Mouse (Mus musculus) hindbrain, embryonic 11.5 days (tissue): Measurements from ENCODE around the gene Magee2. TPM values are rescaled to one million over a fixed set of nuclear protein-coding genes. Genes with fewer than 3 reads are reported as not detected.
A peak's percentile ranks its signal among the peaks of the same experiment; 100 is the strongest.
"Not testable (repeated sequence)": the region's sequence is repeated elsewhere in the genome, so short reads cannot be mapped to it uniquely, and the experiment has no call there.

Experiments used
- ATAC-seq: fragments of 200-750 bp; cut with Nextera tagmentation; 2 replicates; pipeline ENCODE4 v1.8.0; 2017; ENCODE audit warnings: mild to moderate bottlenecking, moderate TSS enrichment, moderate library complexity; ENCODE audit not compliant: low FRiP score
- DNase-seq: peaks from one replicate; pipeline ENCODE4 v3.0.0-alpha.2; 2015; ENCODE audit warnings: low spot score
- H3K27ac ChIP-seq: fragments of 300-500 bp; sonication (generic); 2 replicates; pipeline ENCODE4 v1.5.1; 2014; ENCODE audit warnings: mild to moderate bottlenecking, low read depth, low read length
- H3K27me3 ChIP-seq: fragments of 300-500 bp; sonication (generic); 2 replicates; pipeline ENCODE4 v1.6.1; 2014; ENCODE audit warnings: mild to moderate bottlenecking, low read length, moderate library complexity, mixed read lengths; ENCODE audit not compliant: control insufficient read depth, insufficient read depth
- H3K36me3 ChIP-seq: fragments of 300-500 bp; sonication (generic); 2 replicates; pipeline ENCODE4 v1.6.1; 2014; ENCODE audit warnings: mild to moderate bottlenecking, low read length, moderate library complexity, mixed read lengths; ENCODE audit not compliant: control insufficient read depth, insufficient read depth
- H3K4me1 ChIP-seq: fragments of 300-500 bp; sonication (generic); replicated peaks from 2 replicates; pipeline ENCODE4 v1.6.1; 2014; ENCODE audit warnings: low read length, mixed read lengths; ENCODE audit not compliant: control insufficient read depth, insufficient read depth
- H3K4me2 ChIP-seq: fragments of 300-500 bp; sonication (generic); replicated peaks from 2 replicates; pipeline ENCODE4 v1.6.1; 2014; ENCODE audit warnings: mild to moderate bottlenecking, low read depth, low read length
- H3K4me3 ChIP-seq: fragments of 300-500 bp; sonication (generic); 2 replicates; pipeline ENCODE4 v1.5.1; 2014; ENCODE audit warnings: low read depth, low read length
- H3K9ac ChIP-seq: fragments of 300-500 bp; sonication (generic); 2 replicates; pipeline ENCODE4 v1.6.1; 2014; ENCODE audit warnings: low read depth, low read length
- H3K9me3 ChIP-seq: fragments of 300-500 bp; sonication (generic); 2 replicates; pipeline ENCODE4 v1.6.1; 2016; ENCODE audit warnings: low read length; ENCODE audit not compliant: control insufficient read depth
- WGBS: fragments of 180-500 bp; shearing (Covaris S2); extraction: QIAGEN DNeasy Blood & Tissue Kit; methylation state at CpG from one replicate; pipeline ENCODE4 v1.1.7; 2014; 5-methylcytosine and 5-hydroxymethylcytosine counted together
- polyA plus RNA-seq: library from polyadenylated mRNA; unstranded; fragments of >200 nt; fragmentation: Nextera tagmentation; extraction: Ambion mirVana; gene quantifications from 2 replicates; pipeline ENCODE4 v1.2.1, GENCODE M21; 2014

The Magee2 gene
- 5.4 and 6.5 TPM in 2 replicates for polyA plus RNA-seq

GRCm38 (mm10) chrX:104856751-104857341 is at the start of gene Magee2:
Gene Magee2, minus strand, starts transcription at chrX:104857267.
- H3K27ac ChIP-seq, result no peak within 1 kb of the TSS
- ATAC-seq (peak; percentile 96), DNase-seq (peak; percentile 64)
- no peaks in the 10 kb centered on the region for H3K4me1 ChIP-seq
- peaks cover 14% of the 10 kb centered on the region for H3K27me3 ChIP-seq
- H3K9ac ChIP-seq, result peak within 1 kb of the TSS; percentile 50
- peak within 1 kb of the TSS; percentile 42 for H3K4me3 ChIP-seq
- no peaks in the 10 kb centered on the region for H3K9me3 ChIP-seq
- H3K36me3 ChIP-seq, result no peaks in the 10 kb centered on the region
- peak within 1 kb of the TSS; percentile 40 for H3K4me2 ChIP-seq
- 17% methylated on average over 37 of the region's 37 CpGs for WGBS

GRCm38 (mm10) chrX:104853610-104854009 is 3.5 kb downstream of the Magee2 start:
- no peak for ATAC-seq
- DNase-seq, result peak; percentile 22
- H3K4me1 ChIP-seq, result no peaks in the 10 kb centered on the region
- H3K36me3 ChIP-seq, result no peaks in the 10 kb centered on the region
- no peaks in the 10 kb centered on the region for H3K9me3 ChIP-seq
- no peak overlapping the region for H3K27ac ChIP-seq
- H3K9ac ChIP-seq, result no peak overlapping the region
- H3K27me3 ChIP-seq, result peaks cover 16% of the 10 kb centered on the region
- 29% methylated on average over 9 of the region's 9 CpGs for WGBS
- no peak overlapping the region for H3K4me2 ChIP-seq
- H3K4me3 ChIP-seq, result no peak overlapping the region

GRCm38 (mm10) chrX:104817583-104817982 is 39.5 kb downstream of the Magee2 start:
- not testable (repeated sequence) for H3K4me1 ChIP-seq, H3K9me3 ChIP-seq, H3K27ac ChIP-seq, H3K4me3 ChIP-seq, ATAC-seq, H3K4me2 ChIP-seq, DNase-seq, H3K36me3 ChIP-seq, H3K27me3 ChIP-seq, H3K9ac ChIP-seq
- 69% methylated on average over 3 of the region's 5 CpGs for WGBS

GRCm38 (mm10) chrX:104816987-104817386 is 40.1 kb downstream of the Magee2 start:
- WGBS, result 67% methylated on average over 1 of the region's 3 CpGs
- not testable (repeated sequence) for H3K36me3 ChIP-seq, H3K4me2 ChIP-seq, H3K4me3 ChIP-seq, H3K27ac ChIP-seq, ATAC-seq, H3K4me1 ChIP-seq, H3K9ac ChIP-seq, H3K9me3 ChIP-seq, DNase-seq, H3K27me3 ChIP-seq

GRCm38 (mm10) chrX:104813704-104814103 is 43.4 kb downstream of the Magee2 start:
- not testable (repeated sequence) for DNase-seq, H3K27ac ChIP-seq, ATAC-seq, H3K4me2 ChIP-seq, H3K9ac ChIP-seq, H3K9me3 ChIP-seq, H3K4me1 ChIP-seq, H3K27me3 ChIP-seq, H3K4me3 ChIP-seq, H3K36me3 ChIP-seq
- 48% methylated on average over 3 of the region's 4 CpGs for WGBS

Other genes starting within 250 kb of the Magee2 start
- 10.6 and 14.5 TPM in 2 replicates for gene Zdhhc15, start 186.2 kb downstream of the Magee2 start, polyA plus RNA-seq
- gene Pbdc1, start 222.5 kb upstream of the Magee2 start, polyA plus RNA-seq, result 61.0 and 67.8 TPM in 2 replicates